Mouse (Mus musculus) urinary bladder, postnatal 14 days (tissue): Measurements from ENCODE around the gene Trim27.
A peak's percentile ranks its signal among the peaks of the same experiment; 100 is the strongest.

Experiments used
- DNase-seq: peaks from one replicate; pipeline ENCODE4 v3.0.0; 2021; ENCODE audit warnings: low spot score

Gene Trim27

GRCm38 (mm10) chr13:21179367-21179723, at the start of gene Trim27:
Gene Trim27 (plus strand): TSS chr13:21179445.
- no peak for DNase-seq

GRCm38 (mm10) chr13:21142421-21142820, 36.8 kb upstream of the Trim27 start:
- DNase-seq = no peak

GRCm38 (mm10) chr13:21145767-21146166, 33.5 kb upstream of the Trim27 start, which contains the start of gene Olfr1368:
Gene Olfr1368 (minus strand): TSS chr13:21145867.
- no peak for DNase-seq

GRCm38 (mm10) chr13:21155888-21156287, 23.4 kb upstream of the Trim27 start:
- DNase-seq = no peak

GRCm38 (mm10) chr13:21158071-21158470, 21.2 kb upstream of the Trim27 start:
- no peak for DNase-seq

- peak; percentile 91 for DNase-seq
Observed at GRCm38 (mm10) chr13:21158785-21159474, 20.3 kb upstream of the Trim27 start.

- DNase-seq = no peak
Observed at GRCm38 (mm10) chr13:21159475-21159819, 19.8 kb upstream of the Trim27 start.

GRCm38 (mm10) chr13:21160041-21160511, 19.2 kb upstream of the Trim27 start:
- no peak for DNase-seq

GRCm38 (mm10) chr13:21160657-21161590, 18.3 kb upstream of the Trim27 start:
- DNase-seq = peak; percentile 90

- DNase-seq = no peak
Observed at GRCm38 (mm10) chr13:21161591-21161990, 17.7 kb upstream of the Trim27 start.

GRCm38 (mm10) chr13:21162591-21162990, 16.7 kb upstream of the Trim27 start:
- no peak for DNase-seq

- DNase-seq = peak; percentile 76
Observed at GRCm38 (mm10) chr13:21166936-21167909, 12.0 kb upstream of the Trim27 start.

- no peak for DNase-seq
Observed at GRCm38 (mm10) chr13:21167910-21168300, 11.3 kb upstream of the Trim27 start.

- no peak for DNase-seq
Observed at GRCm38 (mm10) chr13:21168371-21169011, 10.8 kb upstream of the Trim27 start.

GRCm38 (mm10) chr13:21169121-21169656, 10.1 kb upstream of the Trim27 start:
- DNase-seq = no peak

- peak; percentile 79 for DNase-seq
Observed at GRCm38 (mm10) chr13:21169657-21170430, 9.4 kb upstream of the Trim27 start.

GRCm38 (mm10) chr13:21170431-21171155, 8.7 kb upstream of the Trim27 start:
- no peak for DNase-seq

GRCm38 (mm10) chr13:21171156-21171530, 8.1 kb upstream of the Trim27 start:
- DNase-seq = no peak

GRCm38 (mm10) chr13:21171600-21172150, 7.6 kb upstream of the Trim27 start:
- DNase-seq = no peak
